Mouse (Mus musculus) embryonic facial prominence, embryonic 11.5 days (tissue): Measurements from ENCODE around the gene Prkca. TPM values are rescaled to one million over a fixed set of nuclear protein-coding genes. Genes with fewer than 3 reads are reported as not detected.
A peak's percentile ranks its signal among the peaks of the same experiment; 100 is the strongest.

Experiments used
- ATAC-seq: fragments of 200-750 bp; cut with Nextera tagmentation; replicated peaks from 2 replicates; pipeline ENCODE4 v1.8.0; 2017; ENCODE audit warnings: low read depth; ENCODE audit not compliant: insufficient number of reproducible peaks, low FRiP score, low TSS enrichment
- DNase-seq: peaks from one replicate; pipeline ENCODE4 v3.0.0-alpha.2; 2015; ENCODE audit warnings: low spot score
- H3K27ac ChIP-seq: fragments of 300-500 bp; sonication (generic); replicated peaks from 2 replicates; pipeline ENCODE4 v1.5.1; 2014; ENCODE audit warnings: mild to moderate bottlenecking, low read depth, low read length, control low read depth
- H3K27me3 ChIP-seq: fragments of 300-500 bp; sonication (generic); 2 replicates; pipeline ENCODE4 v1.6.1; 2014; ENCODE audit warnings: mild to moderate bottlenecking, low read length, moderate library complexity, mixed read lengths; ENCODE audit not compliant: control insufficient read depth, insufficient read depth
- H3K36me3 ChIP-seq: fragments of 300-500 bp; sonication (generic); replicated peaks from 2 replicates; pipeline ENCODE4 v1.6.1; 2014; ENCODE audit warnings: low read depth, mild to moderate bottlenecking, low read length, moderate library complexity, mixed read lengths; ENCODE audit not compliant: control insufficient read depth, insufficient read depth
- H3K4me1 ChIP-seq: fragments of 300-500 bp; sonication (generic); 2 replicates; pipeline ENCODE4 v1.6.1; 2014; ENCODE audit warnings: low read length, mixed read lengths; ENCODE audit not compliant: control insufficient read depth, insufficient read depth
- H3K4me2 ChIP-seq: fragments of 300-500 bp; sonication (generic); 2 replicates; pipeline ENCODE4 v1.6.1; 2014; ENCODE audit warnings: low read depth, mild to moderate bottlenecking, control low read depth, low read length, moderate library complexity
- H3K4me3 ChIP-seq: fragments of 300-500 bp; sonication (generic); 2 replicates; pipeline ENCODE4 v1.5.1; 2014; ENCODE audit warnings: low read depth, low read length, control low read depth
- H3K9ac ChIP-seq: fragments of 300-500 bp; sonication (generic); replicated peaks from 2 replicates; pipeline ENCODE4 v1.6.1; 2014; ENCODE audit warnings: mild to moderate bottlenecking, control low read depth, low read length
- H3K9me3 ChIP-seq: fragments of 300-500 bp; sonication (generic); replicated peaks from 2 replicates; pipeline ENCODE4 v1.6.1; 2016; ENCODE audit warnings: mild to moderate bottlenecking, low read length, inconsistent platforms, mixed read lengths; ENCODE audit not compliant: control insufficient read depth
- WGBS: fragments of 180-500 bp; shearing (Covaris S2); extraction: QIAGEN DNeasy Blood & Tissue Kit; methylation state at CpG from one replicate; pipeline ENCODE4 v1.1.7; 2014; 5-methylcytosine and 5-hydroxymethylcytosine counted together
- polyA plus RNA-seq: library from polyadenylated mRNA; unstranded; fragments of >200 nt; fragmentation: Nextera tagmentation; extraction: Ambion mirVana; gene quantifications from 2 replicates; pipeline ENCODE4 v1.2.1, GENCODE M21; 2014

Prkca gene
- polyA plus RNA-seq, 1 experiment from 2014 or later: 7.4 TPM

GRCm38 (mm10) chr11:108118221-108118620 lies 225.5 kb downstream of the Prkca start:
- ATAC-seq (no peak), DNase-seq (no peak)
- H3K4me3 ChIP-seq: no peak overlapping the region
- WGBS: 86% methylated on average over 5 of the region's 5 CpGs
- no peak overlapping the region for H3K4me2 ChIP-seq
- H3K9me3 ChIP-seq: no peaks in the 10 kb centered on the region
- H3K27ac ChIP-seq: no peak overlapping the region
- H3K9ac ChIP-seq: no peak overlapping the region
- H3K36me3 ChIP-seq: no peaks in the 10 kb centered on the region
- no peaks in the 10 kb centered on the region for H3K4me1 ChIP-seq
- no peaks in the 10 kb centered on the region for H3K27me3 ChIP-seq

- Histone ChIP-seq H3K9me3 (no peaks in the 10 kb centered on the region), H3K9ac (no peak overlapping the region), H3K4me3 (no peak overlapping the region), H3K4me1 (no peaks in the 10 kb centered on the region), H3K27me3 (no peaks in the 10 kb centered on the region), H3K36me3 (no peaks in the 10 kb centered on the region), H3K27ac (no peak overlapping the region), H3K4me2 (no peak overlapping the region)
- 85% methylated on average over 10 of the region's 10 CpGs for WGBS
- DNase-seq (no peak), ATAC-seq (no peak)
These were observed 226.2 kb downstream of the Prkca start for GRCm38 (mm10) chr11:108117360-108118050.

GRCm38 (mm10) chr11:108114091-108114490 lies 229.6 kb downstream of the Prkca start:
- no peak overlapping the region for H3K27ac ChIP-seq
- ATAC-seq (no peak), DNase-seq (no peak)
- H3K4me1 ChIP-seq: no peaks in the 10 kb centered on the region
- 90% methylated on average over 3 of the region's 3 CpGs for WGBS
- no peaks in the 10 kb centered on the region for H3K36me3 ChIP-seq
- H3K4me2 ChIP-seq: no peak overlapping the region
- H3K4me3 ChIP-seq: no peak overlapping the region
- H3K9me3 ChIP-seq: no peaks in the 10 kb centered on the region
- H3K9ac ChIP-seq: no peak overlapping the region
- no peaks in the 10 kb centered on the region for H3K27me3 ChIP-seq

DNA sequence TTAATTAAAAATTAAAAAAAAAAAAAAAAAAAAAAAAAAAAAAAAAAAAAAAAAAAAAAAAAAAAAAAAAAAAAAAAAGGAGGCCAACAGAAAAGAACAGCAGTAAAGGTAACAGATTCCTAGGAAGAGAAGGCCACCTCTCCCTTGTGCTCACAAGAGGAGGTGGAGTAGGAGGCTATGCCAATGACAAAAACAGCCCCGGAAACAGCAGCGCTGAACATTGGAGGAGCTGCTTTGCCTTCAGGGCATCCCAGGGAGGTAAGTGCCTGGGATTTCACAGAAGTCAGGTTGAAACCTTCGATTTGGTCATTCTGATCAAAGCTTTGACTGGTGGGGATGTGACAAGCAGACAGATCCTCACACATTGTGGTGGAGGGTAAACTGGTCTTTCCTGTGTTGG lies 231.3 kb downstream of the Prkca start:
- no peak overlapping the region for H3K27ac ChIP-seq
- WGBS: 36% methylated on average over 3 of the region's 3 CpGs
- H3K9me3 ChIP-seq: no peaks in the 10 kb centered on the region
- no peaks in the 10 kb centered on the region for H3K36me3 ChIP-seq
- no peaks in the 10 kb centered on the region for H3K27me3 ChIP-seq
- ATAC-seq (no peak), DNase-seq (peak; percentile 2)
- no peak overlapping the region for H3K9ac ChIP-seq
- no peak overlapping the region for H3K4me2 ChIP-seq
- no peak overlapping the region for H3K4me3 ChIP-seq
- no peaks in the 10 kb centered on the region for H3K4me1 ChIP-seq

DNA sequence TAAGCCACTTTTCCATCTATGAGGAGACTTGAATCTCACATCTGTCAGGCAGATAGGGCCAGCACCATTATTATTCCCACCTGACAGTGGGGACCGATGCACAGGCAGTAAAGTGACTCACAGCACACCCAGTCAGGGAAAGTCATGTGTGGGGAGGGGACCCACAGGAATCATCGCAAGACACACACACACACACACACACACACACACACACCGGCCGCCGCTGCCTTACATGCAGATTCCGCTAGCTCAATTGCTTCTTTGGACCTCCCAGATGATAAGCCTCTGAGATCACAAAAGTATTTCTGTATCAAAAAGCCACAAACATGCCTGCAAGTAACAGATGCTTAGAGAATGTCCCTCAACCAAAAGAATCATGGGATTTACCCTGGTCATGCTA lies 239.6 kb downstream of the Prkca start:
- H3K27ac ChIP-seq: no peak overlapping the region
- no peak overlapping the region for H3K4me3 ChIP-seq
- no peaks in the 10 kb centered on the region for H3K27me3 ChIP-seq
- no peaks in the 10 kb centered on the region for H3K36me3 ChIP-seq
- H3K4me2 ChIP-seq: no peak overlapping the region
- H3K9me3 ChIP-seq: no peaks in the 10 kb centered on the region
- WGBS: 91% methylated on average over 6 of the region's 6 CpGs
- no peaks in the 10 kb centered on the region for H3K4me1 ChIP-seq
- no peak overlapping the region for H3K9ac ChIP-seq
- no peak for DNase-seq
- no peak for ATAC-seq

- DNase-seq: no peak
- Histone ChIP-seq H3K4me3 (no peak overlapping the region), H3K27ac (no peak overlapping the region), H3K4me1 (no peaks in the 10 kb centered on the region), H3K36me3 (no peaks in the 10 kb centered on the region), H3K9ac (no peak overlapping the region), H3K4me2 (no peak overlapping the region), H3K27me3 (no peaks in the 10 kb centered on the region), H3K9me3 (no peaks in the 10 kb centered on the region)
- no peak for ATAC-seq
- 79% methylated on average over 8 of the region's 8 CpGs for WGBS
These were observed 242.3 kb downstream of the Prkca start for GRCm38 (mm10) chr11:108101280-108101950.

DNA sequence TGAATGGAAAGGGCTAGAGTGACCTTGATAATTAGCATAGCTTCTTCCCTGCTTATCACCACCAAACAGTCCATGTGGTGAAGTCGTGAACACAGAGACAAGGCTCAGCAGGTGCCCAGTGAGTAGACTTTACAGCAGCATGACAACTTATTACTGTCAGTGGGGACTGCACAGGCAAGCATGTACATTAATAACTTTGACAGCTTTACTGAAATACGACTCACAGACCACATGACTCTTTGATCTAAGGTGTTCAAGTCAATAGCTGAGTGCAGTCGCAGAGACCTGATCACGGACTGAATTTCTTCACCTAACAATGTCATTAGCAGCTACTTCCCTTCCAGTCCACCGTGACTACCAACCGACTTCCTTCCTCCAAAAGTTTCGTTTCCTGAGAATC lies 245.4 kb downstream of the Prkca start:
- Histone ChIP-seq H3K27ac (no peak overlapping the region), H3K4me3 (no peak overlapping the region), H3K9ac (no peak overlapping the region), H3K9me3 (no peaks in the 10 kb centered on the region), H3K27me3 (no peaks in the 10 kb centered on the region), H3K4me1 (no peaks in the 10 kb centered on the region), H3K4me2 (no peak overlapping the region), H3K36me3 (no peaks in the 10 kb centered on the region)
- ATAC-seq: no peak
- DNase-seq: no peak
- 74% methylated on average over 7 of the region's 7 CpGs for WGBS

- Histone ChIP-seq H3K4me2 (no peak overlapping the region), H3K36me3 (no peaks in the 10 kb centered on the region), H3K9ac (no peak overlapping the region), H3K27me3 (no peaks in the 10 kb centered on the region), H3K4me1 (no peaks in the 10 kb centered on the region), H3K9me3 (no peaks in the 10 kb centered on the region), H3K27ac (no peak overlapping the region), H3K4me3 (no peak overlapping the region)
- DNase-seq (no peak), ATAC-seq (no peak)
- 90% methylated on average over 5 of the region's 5 CpGs for WGBS
These were observed 248.9 kb downstream of the Prkca start for GRCm38 (mm10) chr11:108094796-108095195.
